Mouse (Mus musculus) lung, adult 2 months (tissue): Measurements from ENCODE around the gene Ehmt2.
"Not testable (repeated sequence)": the region's sequence is repeated elsewhere in the genome, so short reads cannot be mapped to it uniquely, and the experiment has no call there.

Experiments used
- CTCF ChIP-seq: fragments of 200-500 bp; IDR thresholded peaks from 2 replicates; pipeline ENCODE4 v1.5.1; 2011; ENCODE audit warnings: mild to moderate bottlenecking, low read length, control low read depth; ENCODE audit not compliant: insufficient read depth
- POLR2A ChIP-seq: fragments of 200-500 bp; IDR thresholded peaks from 2 replicates; pipeline ENCODE4 v1.6.1; 2011; ENCODE audit warnings: low read depth, mild to moderate bottlenecking, control low read depth, low read length, borderline replicate concordance; ENCODE audit errors: extremely low read depth

DNA sequence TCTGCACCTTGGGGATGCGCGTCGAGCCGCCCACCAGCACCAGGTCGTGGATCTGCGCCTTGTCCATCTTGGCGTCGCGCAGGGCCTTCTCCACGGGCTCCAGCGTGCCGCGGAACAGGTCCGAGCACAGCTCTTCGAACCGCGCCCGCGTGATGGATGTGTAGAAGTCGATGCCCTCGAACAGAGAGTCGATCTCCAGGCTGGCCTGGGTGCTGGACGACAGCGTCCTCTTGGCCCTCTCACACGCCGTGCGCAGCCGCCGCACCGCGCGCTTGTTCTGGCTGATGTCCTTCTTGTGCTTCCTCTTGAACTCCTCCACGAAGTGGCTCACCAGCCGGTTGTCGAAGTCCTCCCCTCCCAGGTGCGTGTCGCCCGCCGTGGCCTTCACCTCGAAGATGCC lies 59.7 kb downstream of the Ehmt2 start:
- TF ChIP-seq POLR2A, CTCF: not testable (repeated sequence)
